Mouse (Mus musculus): ENCODE data around the gene Atf6. TPM values are rescaled to one million over a fixed set of nuclear protein-coding genes. Genes with fewer than 3 reads are reported as not detected.

Atf6 gene
- polyA plus RNA-seq, 1 experiment from 2014 or later: 6.6 TPM

DNA sequence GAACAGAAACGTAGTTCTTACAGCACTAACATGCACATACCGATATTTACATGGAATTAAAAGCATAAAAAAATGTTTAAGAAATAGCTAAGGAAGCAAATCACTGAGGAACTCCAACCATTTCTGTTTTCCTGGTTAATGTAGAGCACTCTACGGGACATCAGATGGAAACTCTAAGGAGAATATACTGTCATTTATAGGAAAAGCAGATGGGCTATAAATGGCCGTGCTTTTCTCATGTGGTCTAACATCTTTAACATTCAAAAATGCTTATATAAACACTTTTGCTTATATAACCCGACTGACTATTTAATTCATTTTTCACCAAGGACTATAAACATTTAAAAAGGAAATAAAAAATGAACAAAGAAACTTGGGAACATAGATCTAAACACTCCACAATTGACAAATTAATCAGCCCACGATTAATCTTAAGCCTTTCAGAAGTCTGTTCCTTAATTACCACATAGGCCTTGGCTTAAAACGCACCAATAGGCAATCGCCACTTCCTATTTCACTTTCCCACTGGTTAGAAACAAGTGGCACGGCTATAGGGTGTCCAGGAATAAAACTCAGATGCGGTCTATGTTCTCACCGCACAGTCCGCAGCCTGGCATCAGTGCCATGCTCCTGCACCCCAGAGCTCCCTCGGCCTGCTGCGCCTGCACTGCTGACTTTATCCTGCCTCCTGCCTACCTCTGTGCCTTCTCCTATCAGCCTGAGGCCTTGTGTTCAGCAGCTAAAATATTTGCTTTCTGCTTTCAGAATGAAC is 80.8 kb downstream of the Atf6 start:
- 91% methylated on average over 14 of the region's 14 CpGs for WGBS
- ATAC-seq: no peak
- Histone ChIP-seq H3K4me1 (no peaks in the 10 kb centered on the region), H3K4me2 (no peak overlapping the region), H3K27ac (no peak overlapping the region), H3K36me3 (ENCODE audit: poor library complexity, severe bottlenecking) (peaks cover 26% of the 10 kb centered on the region), H3K9me3 (replicated peaks) (no peaks in the 10 kb centered on the region), H3K9ac (no peak overlapping the region), H3K4me3 (no peak overlapping the region), H3K27me3 (no peaks in the 10 kb centered on the region)

DNA sequence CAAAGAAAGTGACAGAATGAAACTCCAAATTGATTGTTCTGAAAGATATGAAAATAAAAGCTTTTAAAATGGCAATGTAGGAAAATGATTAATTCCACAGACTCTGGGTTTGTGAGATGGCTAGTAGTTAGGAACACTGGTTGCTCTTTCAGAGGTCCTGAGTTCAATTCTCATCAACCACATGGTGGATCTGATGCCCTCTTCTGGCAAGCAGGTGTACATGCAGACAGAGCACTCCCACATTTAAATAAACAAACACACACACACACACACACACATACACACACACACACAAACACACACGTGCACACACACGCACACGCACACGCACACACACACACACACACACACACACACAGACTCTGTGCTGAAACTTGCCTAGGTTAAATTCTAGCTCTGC is 89.9 kb downstream of the Atf6 start:
- Histone ChIP-seq H3K27me3 (no peaks in the 10 kb centered on the region), H3K9me3 (replicated peaks) (no peaks in the 10 kb centered on the region), H3K36me3 (ENCODE audit: poor library complexity, severe bottlenecking) (peaks cover 2% of the 10 kb centered on the region; the same call in 1 of the 2 replicates), H3K4me3 (no peak overlapping the region), H3K9ac (no peak overlapping the region), H3K4me1 (no peaks in the 10 kb centered on the region), H3K27ac (no peak overlapping the region), H3K4me2 (no peak overlapping the region)
- no peak for ATAC-seq
- 92% methylated on average over 4 of the region's 4 CpGs for WGBS

DNA sequence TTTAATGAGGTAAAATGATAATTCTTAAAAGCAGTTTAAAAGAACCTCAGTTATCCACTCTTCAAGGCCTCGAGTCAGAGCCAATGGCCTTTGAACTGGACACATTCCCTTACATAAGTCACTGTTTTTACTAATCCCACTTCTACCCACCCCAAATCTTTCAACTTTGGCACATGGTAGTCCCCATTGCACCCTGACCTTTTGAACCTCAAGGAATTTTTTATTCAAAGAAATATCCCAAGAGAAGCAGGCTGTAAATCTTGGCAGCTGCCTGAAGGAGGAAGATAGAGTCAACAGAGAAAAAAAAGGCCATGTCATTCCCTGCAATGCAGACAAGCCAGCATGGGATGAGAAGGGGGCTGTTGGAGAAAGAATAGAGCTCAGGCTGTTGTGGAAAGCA is 93.1 kb downstream of the Atf6 start:
- Histone ChIP-seq H3K9ac (no peak overlapping the region), H3K4me3 (no peak overlapping the region), H3K36me3 (ENCODE audit: poor library complexity, severe bottlenecking) (peaks cover 2% of the 10 kb centered on the region; the same call in 1 of the 2 replicates), H3K4me1 (no peaks in the 10 kb centered on the region), H3K27me3 (no peaks in the 10 kb centered on the region), H3K27ac (no peak overlapping the region), H3K4me2 (no peak overlapping the region), H3K9me3 (replicated peaks) (no peaks in the 10 kb centered on the region)
- 87% methylated on average over 1 of the region's 1 CpGs for WGBS
- ATAC-seq: no peak

DNA sequence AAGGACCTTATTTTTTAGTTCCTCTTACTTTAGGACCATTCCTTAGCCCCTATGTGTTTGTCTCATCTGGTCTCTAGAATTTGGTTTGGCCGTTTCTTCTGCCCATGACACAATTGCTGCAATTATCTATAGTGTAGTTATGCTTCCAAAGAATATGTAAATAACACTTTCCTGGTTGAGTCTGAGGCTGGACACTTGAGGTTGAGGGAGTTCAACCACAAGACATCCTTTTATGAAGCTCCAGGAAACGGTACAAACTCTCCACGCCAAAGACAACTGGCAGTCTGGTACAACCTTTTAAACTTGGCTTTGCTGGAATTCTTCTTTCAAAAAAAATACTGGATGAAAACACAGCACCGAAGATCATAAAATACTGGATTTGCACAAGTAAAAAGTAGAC is 94.1 kb downstream of the Atf6 start:
- Histone ChIP-seq H3K36me3 (ENCODE audit: poor library complexity, severe bottlenecking) (peaks cover 2% of the 10 kb centered on the region; the same call in 1 of the 2 replicates), H3K4me3 (no peak overlapping the region), H3K9ac (no peak overlapping the region), H3K27ac (no peak overlapping the region), H3K27me3 (no peaks in the 10 kb centered on the region), H3K4me1 (no peaks in the 10 kb centered on the region), H3K9me3 (replicated peaks) (no peaks in the 10 kb centered on the region), H3K4me2 (no peak overlapping the region)
- WGBS: 88% methylated on average over 4 of the region's 4 CpGs
- no peak for ATAC-seq

DNA sequence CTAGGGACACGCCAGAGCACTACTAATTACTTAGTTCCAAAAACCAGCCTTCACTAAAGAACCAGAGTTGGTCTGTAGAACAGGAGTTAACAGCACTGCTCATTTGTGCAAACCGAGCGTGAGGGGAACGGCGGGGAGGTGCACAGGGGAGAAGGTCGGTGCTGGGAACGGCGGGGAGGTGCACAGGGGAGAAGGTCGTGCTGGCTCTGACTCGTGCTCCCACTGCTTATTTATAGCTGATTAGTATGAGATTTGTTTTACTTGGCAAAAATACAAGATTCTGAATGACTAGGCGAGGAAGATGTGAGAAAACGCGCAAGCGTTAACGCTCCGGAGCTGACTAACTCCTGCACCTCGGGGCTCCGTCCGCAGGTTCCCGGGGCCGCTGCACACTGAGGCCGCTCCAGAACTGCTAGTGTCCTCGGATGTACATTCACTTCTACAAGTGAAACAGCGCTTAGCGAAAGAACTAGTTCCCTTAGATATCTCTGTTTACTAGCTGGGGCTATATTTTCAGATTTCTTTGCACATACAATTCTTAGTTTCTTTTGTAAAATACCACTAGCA is 96.1 kb downstream of the Atf6 start:
- Histone ChIP-seq H3K9ac (no peak overlapping the region), H3K27ac (no peak overlapping the region), H3K4me3 (no peak overlapping the region), H3K36me3 (ENCODE audit: poor library complexity, severe bottlenecking) (no peaks in the 10 kb centered on the region), H3K4me1 (no peaks in the 10 kb centered on the region), H3K27me3 (no peaks in the 10 kb centered on the region), H3K9me3 (replicated peaks) (no peaks in the 10 kb centered on the region), H3K4me2 (no peak overlapping the region)
- no peak; the same call in 1 of the 2 replicates for ATAC-seq
- 72% methylated on average over 25 of the region's 25 CpGs for WGBS

DNA sequence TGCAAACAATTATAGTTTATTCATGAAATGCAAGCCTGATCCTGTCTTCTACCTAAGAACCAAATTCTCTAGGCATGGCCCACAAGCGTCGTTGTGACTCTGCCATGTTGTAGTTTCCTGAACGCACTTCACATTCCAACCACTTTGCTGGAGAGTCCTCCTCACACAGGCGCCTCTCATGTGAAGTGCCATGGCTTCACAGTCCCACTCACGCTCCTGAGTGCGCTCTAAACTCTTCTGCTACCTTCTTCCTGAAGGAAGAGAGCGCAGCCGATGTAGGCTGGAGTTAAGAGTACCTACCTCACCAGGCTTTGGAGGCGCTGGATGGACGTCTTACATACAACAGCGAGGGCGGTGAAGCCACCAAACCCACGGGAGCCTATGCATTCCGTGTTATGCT is 96.9 kb downstream of the Atf6 start:
- Histone ChIP-seq H3K27ac (no peak overlapping the region), H3K4me3 (no peak overlapping the region), H3K27me3 (no peaks in the 10 kb centered on the region), H3K9me3 (replicated peaks) (no peaks in the 10 kb centered on the region), H3K4me2 (no peak overlapping the region), H3K36me3 (ENCODE audit: poor library complexity, severe bottlenecking) (no peaks in the 10 kb centered on the region), H3K4me1 (no peaks in the 10 kb centered on the region), H3K9ac (no peak overlapping the region)
- no peak for ATAC-seq
- 92% methylated on average over 14 of the region's 14 CpGs for WGBS

DNA sequence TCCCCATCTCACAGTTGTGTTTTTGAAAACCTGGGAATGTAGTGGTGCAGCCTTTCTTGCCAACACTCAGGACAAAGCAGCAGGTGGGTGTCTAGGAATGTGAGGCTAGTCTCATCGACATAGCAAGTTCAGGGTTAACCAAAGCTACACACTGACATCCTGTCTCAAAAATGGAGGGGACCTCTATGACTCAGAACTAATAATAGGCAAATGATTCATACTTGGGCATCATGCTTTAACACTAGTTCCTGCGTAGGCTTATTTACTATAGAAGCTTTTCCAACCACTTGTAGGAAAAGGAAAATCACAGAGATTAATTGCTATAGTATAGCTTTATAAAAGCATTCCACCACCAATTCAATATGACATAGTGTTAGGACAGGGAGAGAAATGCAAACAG is 100.6 kb downstream of the Atf6 start:
- no peak for ATAC-seq
- Histone ChIP-seq H3K4me3 (no peak overlapping the region), H3K36me3 (ENCODE audit: poor library complexity, severe bottlenecking) (peaks cover 3% of the 10 kb centered on the region; the same call in 1 of the 2 replicates), H3K27ac (no peak overlapping the region), H3K9me3 (replicated peaks) (no peaks in the 10 kb centered on the region), H3K27me3 (no peaks in the 10 kb centered on the region), H3K4me2 (no peak overlapping the region), H3K4me1 (no peaks in the 10 kb centered on the region), H3K9ac (no peak overlapping the region)
- 65% methylated on average over 2 of the region's 2 CpGs for WGBS

DNA sequence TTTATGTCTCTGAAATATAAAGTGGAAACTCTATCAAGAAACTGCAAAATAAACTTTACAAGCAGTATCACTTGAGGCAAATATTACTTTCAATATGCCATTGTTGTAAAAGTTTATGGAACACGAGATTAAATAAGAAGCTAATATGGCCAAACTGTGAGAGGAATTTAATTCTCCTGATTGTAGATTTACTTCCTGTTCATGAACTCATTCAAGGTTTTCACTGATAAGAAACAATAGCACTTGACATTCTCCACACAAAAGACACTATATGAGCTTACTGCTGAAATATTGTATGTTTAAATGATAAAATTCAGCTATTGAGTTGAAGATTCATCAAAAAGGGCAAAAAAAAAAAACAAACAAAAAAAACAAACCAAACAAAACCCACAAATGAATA is 102.8 kb downstream of the Atf6 start:
- no peaks in the 10 kb centered on the region for H3K4me1 ChIP-seq
- no peak for ATAC-seq
- H3K4me2 ChIP-seq: no peak overlapping the region
- peaks cover 3% of the 10 kb centered on the region; the same call in 1 of the 2 replicates for H3K36me3 ChIP-seq (ENCODE audit: poor library complexity, severe bottlenecking)
- no peaks in the 10 kb centered on the region for H3K9me3 ChIP-seq (replicated peaks)
- H3K27me3 ChIP-seq: no peaks in the 10 kb centered on the region
- WGBS: 89% methylated on average over 1 of the region's 1 CpGs
- no peak overlapping the region for H3K4me3 ChIP-seq
- H3K27ac ChIP-seq: no peak overlapping the region
- H3K9ac ChIP-seq: no peak overlapping the region

DNA sequence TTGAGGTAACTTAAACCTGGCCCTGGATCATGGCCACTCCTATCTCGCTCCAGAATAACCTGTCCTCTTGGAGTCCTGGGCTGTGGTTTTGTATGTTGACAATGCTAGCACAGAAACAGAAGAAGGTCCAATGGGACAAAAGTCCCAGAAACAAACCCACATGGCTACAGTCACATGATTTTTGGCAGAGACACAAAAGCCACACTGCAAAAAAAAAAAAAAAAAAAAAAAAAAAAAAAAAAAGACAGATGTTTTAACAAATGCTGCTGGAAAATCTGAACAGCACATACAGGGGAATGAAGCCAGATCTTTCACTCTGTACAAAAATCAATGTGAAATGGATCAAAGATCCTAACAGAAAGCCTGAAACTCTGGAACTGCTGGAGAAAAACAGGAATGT is 105.9 kb downstream of the Atf6 start:
- H3K4me3 ChIP-seq: no peak overlapping the region
- H3K27ac ChIP-seq: no peak overlapping the region
- 100% methylated on average over 1 of the region's 1 CpGs for WGBS
- no peaks in the 10 kb centered on the region for H3K27me3 ChIP-seq
- no peaks in the 10 kb centered on the region for H3K4me1 ChIP-seq
- no peak overlapping the region for H3K9ac ChIP-seq
- H3K9me3 ChIP-seq (replicated peaks): no peaks in the 10 kb centered on the region
- peaks cover 3% of the 10 kb centered on the region; the same call in 1 of the 2 replicates for H3K36me3 ChIP-seq (ENCODE audit: poor library complexity, severe bottlenecking)
- ATAC-seq: no peak
- H3K4me2 ChIP-seq: no peak overlapping the region

DNA sequence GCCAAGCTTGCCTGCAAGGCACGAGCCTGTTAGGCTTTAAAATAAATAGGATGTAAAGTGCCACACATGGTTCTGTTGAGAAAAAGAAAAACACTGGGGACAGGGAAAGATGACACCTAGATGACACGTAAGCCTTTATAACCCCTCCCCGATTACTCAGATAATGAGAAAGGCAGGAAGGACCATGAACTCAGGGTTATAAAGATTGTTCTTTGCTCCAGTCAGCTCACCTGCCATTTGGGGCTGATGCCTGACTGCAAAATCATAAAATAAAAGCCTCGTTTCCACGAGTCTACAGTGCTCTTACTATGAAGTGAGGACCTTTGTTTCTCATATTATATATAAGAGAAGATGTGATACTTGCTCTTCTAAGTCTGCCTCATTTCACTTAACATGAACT is 114.0 kb downstream of the Atf6 start:
- H3K9me3 ChIP-seq (replicated peaks): no peaks in the 10 kb centered on the region
- H3K36me3 ChIP-seq (ENCODE audit: poor library complexity, severe bottlenecking): no peaks in the 10 kb centered on the region
- no peak overlapping the region for H3K27ac ChIP-seq
- H3K9ac ChIP-seq: no peak overlapping the region
- no peak overlapping the region for H3K4me2 ChIP-seq
- H3K4me1 ChIP-seq: no peaks in the 10 kb centered on the region
- 90% methylated on average over 5 of the region's 5 CpGs for WGBS
- H3K4me3 ChIP-seq: no peak overlapping the region
- H3K27me3 ChIP-seq: no peaks in the 10 kb centered on the region
- ATAC-seq: no peak

DNA sequence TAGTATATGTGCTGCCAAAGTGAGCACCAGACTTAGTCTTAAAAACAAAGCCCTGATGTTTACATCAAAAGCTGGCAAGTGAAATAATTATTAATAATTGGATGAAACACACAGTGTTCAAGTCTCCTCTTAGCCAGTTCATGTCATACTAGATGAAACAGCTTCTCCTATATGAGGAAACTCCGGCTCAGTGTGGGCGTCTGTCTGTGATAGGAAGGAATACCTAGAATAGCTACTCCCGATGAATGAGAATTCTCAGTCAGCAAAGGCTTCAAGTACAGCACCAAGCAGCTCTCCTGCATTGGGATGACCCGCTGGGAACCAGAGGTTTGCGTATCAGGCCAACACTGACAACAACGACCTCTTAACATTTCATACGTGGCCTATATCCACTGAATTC is 115.8 kb downstream of the Atf6 start:
- H3K36me3 ChIP-seq (ENCODE audit: poor library complexity, severe bottlenecking): no peaks in the 10 kb centered on the region
- H3K9ac ChIP-seq: no peak overlapping the region
- ATAC-seq: no peak
- WGBS: 96% methylated on average over 7 of the region's 7 CpGs
- H3K4me1 ChIP-seq: no peaks in the 10 kb centered on the region
- H3K4me2 ChIP-seq: no peak overlapping the region
- H3K27ac ChIP-seq: no peak overlapping the region
- no peaks in the 10 kb centered on the region for H3K27me3 ChIP-seq
- H3K4me3 ChIP-seq: no peak overlapping the region
- no peaks in the 10 kb centered on the region for H3K9me3 ChIP-seq (replicated peaks)

DNA sequence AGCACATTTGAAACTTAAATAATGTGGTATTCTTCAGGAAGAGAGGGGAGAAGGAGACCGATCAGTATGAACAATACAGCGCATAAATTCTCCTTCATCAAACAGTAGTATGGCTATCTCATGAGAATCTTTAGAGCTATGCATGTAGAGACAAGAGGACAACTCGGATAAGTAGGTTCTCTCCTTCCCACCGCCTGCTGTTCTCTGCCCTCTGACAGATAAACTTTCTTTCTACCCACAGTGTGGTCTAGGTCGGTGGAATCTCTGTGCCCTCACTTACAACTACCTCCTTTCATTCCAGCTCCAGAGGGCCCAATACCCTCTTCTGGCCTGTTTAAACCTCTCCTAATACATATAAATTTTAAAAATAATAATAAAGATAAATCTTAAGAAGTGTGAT is 121.0 kb downstream of the Atf6 start:
- no peaks in the 10 kb centered on the region for H3K4me1 ChIP-seq
- H3K9ac ChIP-seq: no peak overlapping the region
- ATAC-seq: no peak
- no peaks in the 10 kb centered on the region for H3K36me3 ChIP-seq (ENCODE audit: poor library complexity, severe bottlenecking)
- H3K27ac ChIP-seq: no peak overlapping the region
- H3K4me3 ChIP-seq: no peak overlapping the region
- no peaks in the 10 kb centered on the region for H3K9me3 ChIP-seq (replicated peaks)
- 88% methylated on average over 5 of the region's 5 CpGs for WGBS
- H3K27me3 ChIP-seq: no peaks in the 10 kb centered on the region
- no peak overlapping the region for H3K4me2 ChIP-seq

Measured in forebrain, embryonic 13.5 days (tissue).